Mouse (Mus musculus) kidney, postnatal 10 days (tissue): ENCODE measurements around the gene Sod1.

Experiments
- DNase-seq: peaks from one replicate; pipeline ENCODE4 v3.0.0; 2021; ENCODE audit warnings: mixed read lengths

Gene Sod1

GRCm38 (mm10) chr16:90220026-90220891 lies at the start of gene Sod1:
Sod1 (plus strand) TSS chr16:90220754.
- peak; percentile 98 for DNase-seq

DNA sequence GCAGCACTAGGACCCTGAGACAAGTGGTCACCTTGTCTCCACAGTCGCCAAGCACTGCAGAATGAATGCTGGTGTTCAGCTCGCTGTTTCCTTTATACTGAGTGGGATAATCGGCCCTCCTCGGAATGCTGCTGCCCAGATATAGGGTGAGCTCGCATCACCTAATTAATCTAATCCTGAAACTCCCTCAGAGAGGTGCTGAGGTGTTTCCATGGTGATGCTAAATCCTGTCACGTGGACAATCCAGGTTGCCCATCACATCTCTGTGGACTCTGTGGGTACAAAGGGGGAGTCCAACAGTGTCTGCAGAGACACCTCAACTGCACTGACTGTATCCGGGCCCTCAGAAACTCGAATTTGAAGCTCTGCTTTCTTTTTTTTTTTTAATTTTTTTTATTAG lies 49.1 kb upstream of the Sod1 start:
- DNase-seq: no peak

GRCm38 (mm10) chr16:90176472-90176871 lies 44.1 kb upstream of the Sod1 start:
- DNase-seq: no peak

GRCm38 (mm10) chr16:90177425-90177824 lies 43.1 kb upstream of the Sod1 start:
- no peak for DNase-seq

DNA sequence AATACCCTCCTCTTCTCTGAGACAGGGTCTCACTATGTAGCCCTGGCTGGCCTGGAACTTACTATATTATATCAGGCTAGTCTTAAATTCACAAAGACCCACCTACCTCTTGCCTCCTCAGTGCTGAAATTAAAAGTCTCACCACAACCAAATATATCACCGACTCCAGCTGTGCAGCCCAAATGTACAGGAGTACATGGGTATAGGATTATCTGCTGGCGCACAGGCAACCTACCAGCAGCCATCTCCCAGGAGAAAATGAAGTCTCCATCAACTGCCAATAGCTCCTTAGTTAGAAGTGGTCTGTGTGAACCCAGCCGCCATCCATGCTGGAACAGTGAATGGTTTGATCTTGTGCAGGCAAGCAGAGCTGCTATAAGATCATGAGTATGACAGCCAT lies 42.1 kb upstream of the Sod1 start:
- DNase-seq: no peak

DNA sequence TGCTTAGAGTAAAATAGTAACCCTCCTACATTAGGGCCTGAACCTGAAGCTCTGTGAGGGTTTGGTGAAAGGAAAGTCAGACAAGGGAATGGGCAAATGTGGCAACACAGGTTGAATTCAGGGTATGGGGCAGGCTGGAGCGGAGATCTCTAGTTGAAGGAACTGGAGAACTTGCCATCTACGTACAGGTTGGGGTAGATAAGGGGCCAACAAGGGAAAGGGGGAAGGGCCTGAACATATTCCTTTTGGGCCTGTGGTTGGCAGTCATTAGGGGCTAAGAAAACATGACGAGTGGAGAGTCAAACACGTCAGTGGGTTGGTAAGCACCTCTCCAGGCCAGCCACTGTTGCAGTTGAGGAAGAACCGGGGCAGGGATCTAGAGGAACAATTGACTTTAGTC lies 40.7 kb upstream of the Sod1 start:
- no peak for DNase-seq

DNA sequence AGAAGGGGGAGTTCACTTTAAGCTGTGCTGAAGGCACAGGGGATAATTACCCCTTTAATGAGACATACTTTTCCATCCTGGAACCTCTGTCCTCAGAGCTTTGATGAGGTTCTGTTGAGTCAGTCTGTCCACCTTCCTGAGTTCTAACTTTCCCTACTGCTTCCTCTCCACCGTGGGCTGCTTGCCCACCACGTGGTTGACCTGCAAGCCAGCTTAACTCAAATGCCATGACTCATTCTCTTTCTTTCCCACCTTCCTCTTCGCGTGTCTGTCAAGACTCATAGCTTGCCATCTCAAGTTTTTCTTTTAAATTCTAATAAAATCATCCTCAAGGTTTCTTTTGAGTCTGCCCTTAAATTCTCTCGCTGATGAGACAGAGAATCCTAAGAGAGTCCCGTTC lies 39.6 kb upstream of the Sod1 start:
- DNase-seq: no peak

DNA sequence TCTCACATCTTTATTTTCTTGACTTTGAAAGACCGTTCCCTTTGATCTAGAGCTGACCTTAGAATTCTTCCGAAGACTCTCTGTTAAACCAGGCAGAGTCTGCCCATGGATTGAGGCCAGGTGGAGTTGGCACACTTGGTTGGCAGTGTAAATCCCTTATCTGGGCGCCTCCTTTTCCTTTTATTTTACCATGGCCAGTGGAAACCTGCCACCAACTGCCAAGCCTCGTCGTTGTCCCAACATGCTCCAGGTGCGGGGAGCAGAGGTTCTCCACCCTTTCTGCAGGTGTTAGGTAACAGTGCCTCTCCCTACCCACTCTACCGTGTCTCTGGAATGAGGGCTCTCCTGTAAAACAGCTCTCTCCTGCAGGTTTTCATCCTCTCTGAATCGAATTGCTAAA lies 38.9 kb upstream of the Sod1 start:
- no peak for DNase-seq

DNA sequence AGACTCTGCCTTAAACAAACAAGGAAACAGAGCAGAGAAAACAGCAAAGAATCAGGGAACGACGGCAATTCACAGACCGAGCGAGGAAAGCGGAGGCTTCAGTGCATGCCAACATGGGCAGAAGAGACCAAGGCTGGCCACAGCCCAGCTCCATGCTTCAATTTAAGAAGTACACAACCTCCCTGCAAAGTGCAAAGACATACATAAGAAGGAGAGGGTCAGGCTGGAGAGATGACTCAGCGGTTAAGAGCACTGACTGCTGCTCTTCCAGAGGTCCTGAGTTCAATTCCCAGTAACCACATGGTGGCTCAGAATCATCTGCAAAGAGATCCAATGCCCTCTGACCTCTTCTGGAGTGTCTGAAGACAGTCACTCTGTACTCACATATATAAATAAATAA lies 36.4 kb upstream of the Sod1 start:
- DNase-seq: no peak

DNA sequence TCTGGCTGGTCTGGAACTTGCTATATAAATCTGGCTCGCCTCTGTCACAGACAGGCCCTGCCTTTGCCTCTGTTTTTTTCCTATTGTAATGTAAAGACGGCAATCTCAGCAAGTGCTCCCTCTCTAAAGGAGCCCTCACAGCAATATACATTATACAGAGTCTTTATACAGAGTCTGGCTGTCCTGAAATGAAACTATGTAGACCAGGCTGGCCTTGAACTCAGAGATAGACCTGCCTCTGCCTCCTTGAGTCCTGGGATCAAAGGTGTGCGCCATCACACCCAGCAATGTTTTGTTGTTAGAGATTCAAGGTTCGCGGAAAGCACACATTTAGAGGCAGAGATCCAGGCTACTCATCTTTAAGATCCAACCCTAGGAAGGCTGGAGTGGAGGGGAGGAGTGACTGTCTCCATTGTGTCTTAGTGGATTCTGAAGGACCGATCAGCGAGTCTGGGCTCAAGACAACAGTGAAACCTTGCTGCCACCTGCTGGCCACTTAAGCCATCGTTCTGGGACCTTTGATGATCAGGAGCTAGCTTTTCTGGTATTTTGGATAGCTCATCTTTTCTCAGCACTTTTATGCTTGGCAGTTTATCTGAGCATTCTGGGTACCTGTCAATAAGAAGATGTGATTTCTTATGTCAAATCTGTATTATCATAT lies 34.5 kb upstream of the Sod1 start:
- peak; percentile 91 for DNase-seq

DNA sequence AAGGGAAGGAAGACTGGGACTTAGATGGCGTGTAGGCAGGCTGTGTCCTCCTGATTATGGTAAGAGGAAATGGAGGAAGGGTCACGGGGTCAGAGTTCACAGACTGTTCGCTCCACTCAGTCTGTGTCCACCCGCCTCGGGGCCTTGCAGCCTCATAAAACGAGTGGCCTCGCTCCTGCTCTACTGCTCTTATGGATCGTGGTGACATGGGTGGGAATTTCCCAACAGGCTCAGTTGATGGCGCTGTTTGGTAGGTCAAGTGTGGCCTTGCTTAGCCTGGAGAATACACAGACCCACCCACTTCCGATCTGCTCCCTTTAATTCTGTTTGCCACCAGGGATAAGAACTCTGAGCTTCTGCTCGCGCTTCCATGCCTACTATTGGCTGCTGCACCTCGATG lies 33.1 kb upstream of the Sod1 start:
- DNase-seq: peak; percentile 71

GRCm38 (mm10) chr16:90191289-90191688 lies 29.3 kb upstream of the Sod1 start:
- no peak for DNase-seq

- no peak for DNase-seq
Observed at GRCm38 (mm10) chr16:90193719-90194118, 26.8 kb upstream of the Sod1 start.

DNA sequence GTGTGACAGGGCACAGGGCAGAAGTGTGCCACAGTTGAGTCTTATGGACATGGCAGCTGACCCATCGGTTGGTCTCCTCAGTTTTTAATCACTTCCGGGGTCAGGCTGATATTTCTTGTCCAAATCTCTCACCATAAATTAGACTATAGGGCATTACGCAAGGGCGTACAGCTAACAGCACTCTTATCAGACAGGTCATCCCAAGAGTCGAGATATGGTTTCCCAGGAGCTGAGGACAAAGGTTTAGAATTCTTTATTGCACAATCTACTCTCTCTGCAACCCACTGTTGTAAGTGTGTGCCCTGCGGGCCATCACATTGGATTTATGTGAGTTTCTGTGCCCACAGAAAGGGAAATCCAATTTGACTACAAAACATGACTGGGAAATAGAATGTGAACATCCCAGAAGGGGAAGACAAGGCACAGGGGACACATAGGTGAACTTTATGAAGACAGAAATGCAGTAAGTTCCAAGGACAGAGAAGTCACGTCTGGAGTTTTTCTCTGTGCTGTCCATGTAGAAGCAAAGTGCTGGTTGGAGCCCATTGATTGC lies 23.8 kb upstream of the Sod1 start:
- no peak for DNase-seq

- DNase-seq: peak; percentile 86
Observed at GRCm38 (mm10) chr16:90197337-90197973, 23.1 kb upstream of the Sod1 start.

DNA sequence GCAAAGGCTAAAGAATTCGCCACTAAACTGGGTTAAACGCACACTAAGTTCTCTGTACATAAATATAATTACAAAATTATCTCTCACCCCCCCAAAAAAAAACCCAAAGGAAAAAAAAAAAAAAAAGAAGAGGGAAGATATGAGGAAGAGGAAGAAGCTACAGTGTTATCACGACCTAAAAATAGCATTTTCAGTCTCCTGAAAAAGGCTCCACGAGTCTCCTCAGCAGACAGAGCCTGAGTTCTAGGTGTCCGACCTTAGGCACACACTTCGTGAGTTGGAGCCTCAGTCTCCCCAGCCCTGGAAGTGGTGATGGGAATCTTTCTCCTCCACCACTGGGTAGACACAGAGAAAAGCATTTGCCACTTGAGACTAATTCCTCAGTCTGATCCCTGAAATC lies 21.9 kb upstream of the Sod1 start:
- no peak for DNase-seq

DNA sequence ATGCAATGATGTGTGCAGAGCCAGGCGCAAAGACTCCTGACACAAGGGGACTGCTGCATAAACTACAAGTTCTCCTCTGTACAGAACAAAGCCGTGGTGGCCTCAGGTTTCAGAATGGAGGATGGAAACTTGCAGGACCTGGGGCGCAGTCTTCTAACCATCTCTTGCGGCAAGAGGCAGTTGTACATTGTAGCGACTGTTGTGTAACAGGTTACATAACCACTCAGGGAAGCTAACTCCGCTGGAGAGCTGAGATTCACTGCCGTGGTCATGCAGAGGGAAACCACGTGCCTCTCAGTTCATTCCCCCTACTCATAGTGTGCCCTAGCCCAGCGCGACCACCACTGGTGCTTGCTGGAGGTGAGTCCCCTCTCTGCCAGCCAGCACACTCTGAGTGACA lies 21.4 kb upstream of the Sod1 start:
- DNase-seq: no peak

- no peak for DNase-seq
Observed at GRCm38 (mm10) chr16:90202140-90202539, 18.4 kb upstream of the Sod1 start.

DNA sequence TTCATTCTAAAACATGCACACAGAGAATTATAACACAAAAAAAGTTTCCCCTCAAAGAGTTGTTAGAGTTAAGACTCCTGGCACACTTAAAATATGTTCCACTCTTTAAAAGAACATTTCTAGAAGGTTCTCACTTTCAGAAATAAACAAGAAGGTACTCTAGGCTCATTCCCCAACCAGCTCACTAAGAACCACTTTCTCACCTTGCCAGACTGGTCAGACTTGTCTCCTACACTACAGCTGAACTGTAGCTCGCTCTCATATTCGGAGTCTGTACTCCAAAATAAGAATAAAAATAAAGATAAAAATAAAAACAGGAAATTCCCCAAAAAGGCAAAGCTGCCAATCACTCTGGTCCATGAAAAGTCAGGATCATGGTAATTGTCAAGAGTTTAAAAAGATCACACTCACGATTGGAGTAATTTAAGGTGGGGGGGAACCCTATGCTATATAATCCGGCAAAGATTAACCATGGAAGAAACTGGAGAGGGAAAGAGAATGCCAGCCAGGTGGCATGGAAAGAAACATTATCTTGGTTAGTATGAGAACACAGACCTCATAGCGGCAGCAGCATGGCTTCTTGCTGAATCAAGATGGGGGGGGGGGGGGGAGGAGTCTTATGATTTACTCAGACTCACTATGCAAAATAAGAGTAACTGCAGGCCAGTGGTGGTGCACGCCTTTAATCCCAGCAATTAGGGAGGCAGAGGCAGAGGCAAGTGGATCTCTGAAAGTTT lies 17.2 kb upstream of the Sod1 start:
- no peak for DNase-seq

DNA sequence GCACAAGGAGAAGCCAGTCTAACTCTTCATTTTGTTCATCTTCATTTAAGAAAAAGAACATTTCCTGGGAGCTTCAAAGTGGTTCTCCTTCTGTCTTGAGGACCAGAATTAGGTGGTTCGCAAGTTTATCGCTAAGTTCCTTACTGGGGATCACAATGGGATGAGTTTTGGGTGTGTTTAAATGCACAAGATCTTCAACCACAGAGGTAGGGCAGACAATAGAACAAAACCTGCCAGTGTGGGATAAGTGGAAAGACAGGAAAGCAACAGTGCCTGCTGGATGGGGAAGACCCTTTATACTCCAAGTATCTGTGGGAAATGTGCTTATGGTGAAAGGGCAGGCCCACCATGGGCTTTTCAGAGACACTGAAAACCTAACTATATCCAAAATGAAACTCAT lies 15.7 kb upstream of the Sod1 start:
- no peak for DNase-seq

DNA sequence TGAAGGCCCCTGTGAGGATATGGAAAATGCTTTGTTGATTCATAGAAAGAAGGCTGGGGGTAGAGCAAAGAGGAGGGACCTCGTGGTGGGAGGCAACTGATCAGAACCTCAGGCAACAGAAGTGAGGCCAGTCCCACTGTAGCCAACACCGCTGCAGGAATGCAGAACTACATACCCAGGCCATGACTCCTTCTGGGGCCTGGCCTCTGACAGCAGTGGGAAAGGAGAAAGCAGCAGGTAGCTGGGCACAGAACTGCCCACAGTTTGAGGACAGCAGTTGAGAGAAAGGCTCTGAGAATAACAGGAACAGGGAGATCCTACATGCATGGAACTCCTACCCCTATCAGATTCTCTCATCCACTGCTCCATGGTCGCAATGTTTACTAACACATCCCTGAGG lies 11.6 kb upstream of the Sod1 start:
- no peak for DNase-seq

GRCm38 (mm10) chr16:90210717-90211116 lies 9.8 kb upstream of the Sod1 start:
- no peak for DNase-seq

GRCm38 (mm10) chr16:90211767-90212166 lies 8.8 kb upstream of the Sod1 start:
- no peak for DNase-seq
